Mouse (Mus musculus) thymus, postnatal 4 days (tissue): ENCODE results near the gene Cyp2j6.
A peak's percentile ranks its signal among the peaks of the same experiment; 100 is the strongest.
"Not testable (repeated sequence)": the region's sequence is repeated elsewhere in the genome, so short reads cannot be mapped to it uniquely, and the experiment has no call there.

Source experiments
- DNase-seq: peaks from one replicate; pipeline ENCODE4 v3.0.0; 2021

Cyp2j6 gene

DNA sequence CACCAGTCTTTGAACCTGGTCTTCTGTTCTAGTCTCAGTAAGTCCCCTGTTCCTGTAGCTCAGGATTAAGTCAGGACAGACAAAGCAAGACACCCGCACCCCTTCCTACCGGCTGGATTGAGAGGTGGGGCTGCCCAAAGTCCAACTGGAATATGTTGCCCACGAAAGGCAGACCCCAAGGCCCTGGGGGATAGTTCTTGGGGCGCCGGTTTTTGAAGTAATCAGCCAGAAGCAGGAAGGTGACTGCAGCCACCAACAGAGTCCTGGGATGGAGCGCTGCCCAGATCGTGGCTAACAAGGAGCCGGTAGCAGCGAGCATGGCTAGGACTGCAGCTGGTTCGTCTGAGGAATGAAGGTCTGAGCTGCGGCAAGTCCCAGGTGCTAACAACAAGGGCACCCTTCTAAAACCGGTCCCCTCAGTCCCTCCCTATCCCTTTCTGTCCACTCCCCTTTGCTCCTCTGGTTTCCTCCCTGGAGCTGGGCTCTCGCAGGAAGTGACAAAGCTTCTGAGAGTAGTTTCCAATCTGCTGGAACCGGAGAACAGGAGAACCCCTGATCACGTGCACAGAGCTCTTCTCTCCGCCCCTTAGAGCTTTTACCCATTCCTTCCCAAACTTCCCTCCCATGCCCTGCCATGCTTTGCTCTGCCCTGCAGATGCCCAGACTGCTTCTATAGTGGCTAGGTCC, at the start of gene Cyp2j6:
TSS of gene Cyp2j6 (minus strand) at position 529 of the 687 bp plus-strand sequence.
- peak; percentile 7 for DNase-seq

DNA sequence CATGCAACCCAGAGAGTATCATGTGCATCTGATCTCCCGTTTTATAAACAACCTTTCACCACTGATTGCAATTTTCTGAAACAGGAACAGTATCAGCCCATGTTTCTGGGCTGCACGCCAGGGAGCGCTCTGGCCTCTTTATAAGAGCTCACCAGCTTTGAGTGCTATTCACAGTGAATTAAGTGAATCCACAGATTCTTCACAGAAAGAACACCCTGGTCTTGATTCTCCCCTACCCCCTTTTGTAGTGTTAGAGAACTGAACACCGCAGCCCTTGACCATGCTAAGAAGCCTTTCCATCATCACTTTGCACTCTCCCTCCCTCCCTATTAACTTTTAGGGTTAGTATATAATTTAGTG, 38.3 kb upstream of the Cyp2j6 start:
- DNase-seq = peak; percentile 10

GRCm38 (mm10) chr4:96590911-96591790, 37.7 kb upstream of the Cyp2j6 start, which contains the start of gene Cyp2j9:
TSS of gene Cyp2j9 (minus strand) at chr4:96591578.
- DNase-seq = peak; percentile 12

- no peak for DNase-seq
Observed at GRCm38 (mm10) chr4:96581425-96582088, 28.1 kb upstream of the Cyp2j6 start.

- not testable (repeated sequence) for DNase-seq
Observed at GRCm38 (mm10) chr4:96580351-96580750, 26.9 kb upstream of the Cyp2j6 start.

DNA sequence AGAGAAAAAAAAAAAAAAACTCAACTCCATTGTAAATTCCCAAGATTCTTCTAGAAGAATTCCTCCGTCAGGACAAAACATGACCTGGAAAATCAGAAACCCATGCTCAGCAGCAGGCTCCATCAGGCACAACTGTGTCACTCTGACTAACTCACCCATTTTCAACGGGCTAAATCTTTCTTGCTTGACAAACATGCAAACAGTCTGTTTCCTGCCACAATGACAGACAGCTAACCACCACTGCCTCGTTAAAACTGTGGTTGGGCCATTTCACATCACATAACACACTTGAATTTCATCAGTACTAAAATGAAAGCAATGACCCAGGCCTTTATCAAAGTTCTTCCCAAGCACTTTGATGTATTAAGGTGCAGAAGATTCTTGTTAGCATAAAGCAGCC, 16.0 kb upstream of the Cyp2j6 start:
- no peak for DNase-seq

DNA sequence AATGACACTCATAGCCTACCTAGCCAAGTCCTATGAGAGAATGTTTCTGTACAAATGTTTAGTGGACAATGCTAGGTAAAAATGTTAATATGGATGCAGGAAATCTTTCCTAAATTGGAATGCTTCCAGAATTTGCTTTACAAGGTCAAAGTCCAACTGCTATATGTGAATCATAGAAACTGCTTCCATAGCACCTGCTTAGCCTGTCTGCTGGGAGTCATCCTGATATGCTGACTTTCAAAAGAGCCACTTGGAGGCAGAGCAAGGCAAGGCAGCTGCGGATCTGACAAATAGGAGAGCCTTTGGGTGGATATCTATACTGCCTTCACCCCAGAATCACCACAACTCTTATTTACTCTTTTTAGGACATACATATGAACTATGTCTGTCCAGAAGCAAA, 14.5 kb upstream of the Cyp2j6 start:
- DNase-seq = no peak

DNA sequence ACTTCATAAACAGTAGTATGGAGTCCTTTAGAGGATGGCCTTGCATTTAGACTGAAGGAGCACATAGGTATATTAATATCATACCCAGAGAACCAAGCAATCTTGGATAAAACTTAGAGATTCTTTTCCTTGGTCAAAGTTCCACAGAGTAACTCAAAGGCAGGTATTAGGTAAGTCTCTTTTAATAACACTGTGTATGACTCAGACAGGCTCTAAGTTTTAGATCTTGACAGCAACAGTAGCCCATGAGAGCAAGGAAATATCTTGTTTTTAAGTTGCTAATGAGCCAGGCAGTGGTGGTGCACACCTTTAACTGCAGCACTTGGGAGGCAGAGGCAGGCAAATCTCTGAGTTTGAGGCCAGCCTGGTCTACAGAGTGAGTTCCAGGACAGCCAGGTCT, 12.3 kb upstream of the Cyp2j6 start:
- DNase-seq = no peak

GRCm38 (mm10) chr4:96560464-96560863, 7.0 kb upstream of the Cyp2j6 start:
- DNase-seq = no peak

GRCm38 (mm10) chr4:96559781-96560180, 6.3 kb upstream of the Cyp2j6 start:
- DNase-seq = no peak

GRCm38 (mm10) chr4:96551619-96552018, 1.8 kb downstream of the Cyp2j6 start:
- DNase-seq = no peak

GRCm38 (mm10) chr4:96545976-96546375, 7.5 kb downstream of the Cyp2j6 start:
- no peak for DNase-seq

- DNase-seq = no peak
Observed at GRCm38 (mm10) chr4:96525772-96526171, 27.7 kb downstream of the Cyp2j6 start.

GRCm38 (mm10) chr4:96522256-96522655, 31.2 kb downstream of the Cyp2j6 start:
- no peak for DNase-seq

DNA sequence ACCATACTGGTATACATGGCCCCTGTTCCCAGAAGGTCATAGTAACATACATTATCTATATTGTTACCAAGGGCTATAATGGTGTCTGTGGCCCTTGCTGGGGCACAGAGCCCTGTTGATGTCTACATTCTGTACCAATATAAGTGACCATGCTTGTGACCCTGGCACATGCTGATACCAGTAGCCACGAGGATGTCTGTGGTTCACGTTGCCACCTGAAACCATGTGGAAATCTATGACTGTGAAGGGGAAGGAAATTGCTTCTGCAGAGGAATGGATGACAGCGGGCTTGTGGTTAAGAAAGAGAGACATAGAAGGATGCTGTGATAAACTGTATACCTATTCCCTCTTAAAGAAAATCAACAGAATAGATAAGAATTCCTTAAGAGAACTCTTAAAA, 43.4 kb downstream of the Cyp2j6 start:
- DNase-seq = no peak

DNA sequence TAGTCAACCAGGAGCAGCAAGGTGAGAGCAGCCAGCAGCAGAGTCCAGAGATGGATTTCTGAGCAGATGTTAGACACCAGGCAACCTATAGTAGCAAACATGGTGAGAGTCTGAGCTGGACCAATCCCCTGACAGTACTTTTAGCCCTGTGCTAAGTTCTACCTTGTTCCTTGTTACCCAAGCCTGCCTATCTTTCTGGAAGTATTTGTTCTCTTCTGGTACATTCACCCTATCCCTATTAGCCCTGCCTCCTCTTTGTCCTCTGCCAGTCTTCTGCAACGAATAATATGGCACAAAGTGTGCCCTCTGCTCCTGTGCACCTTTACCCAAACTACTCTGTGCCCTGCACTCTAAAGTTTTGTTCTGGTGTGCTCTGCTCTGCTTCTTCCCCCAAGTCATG, 46.2 kb downstream of the Cyp2j6 start, which contains the start of gene Cyp2j8:
TSS of gene Cyp2j8 (minus strand) at position 101 of the 400 bp plus-strand sequence.
- DNase-seq = no peak
